Mouse (Mus musculus) thymus, adult 2 months (tissue): ENCODE measurements around the gene Pbld2.

Experiments used
- CTCF ChIP-seq: fragments of 200-500 bp; IDR thresholded peaks from 2 replicates; pipeline ENCODE4 v1.5.1; 2012; ENCODE audit warnings: mild to moderate bottlenecking, control low read depth, low read length, moderate library complexity, borderline replicate concordance; ENCODE audit not compliant: control insufficient read depth, poor library complexity, insufficient read depth; ENCODE audit errors: extremely low read depth
- POLR2A ChIP-seq: fragments of 200-500 bp; IDR thresholded peaks from 2 replicates; pipeline ENCODE4 v1.6.1; 2012; ENCODE audit warnings: mild to moderate bottlenecking, low read length, control low read depth, moderate library complexity; ENCODE audit not compliant: control insufficient read depth, poor library complexity, insufficient read depth; ENCODE audit errors: extremely low read depth

GRCm38 (mm10) chr10:63096757-63097156 is 72.6 kb downstream of the Pbld2 start:
- TF ChIP-seq CTCF (no peak), POLR2A (no peak)
